In the genomic region with DNA sequence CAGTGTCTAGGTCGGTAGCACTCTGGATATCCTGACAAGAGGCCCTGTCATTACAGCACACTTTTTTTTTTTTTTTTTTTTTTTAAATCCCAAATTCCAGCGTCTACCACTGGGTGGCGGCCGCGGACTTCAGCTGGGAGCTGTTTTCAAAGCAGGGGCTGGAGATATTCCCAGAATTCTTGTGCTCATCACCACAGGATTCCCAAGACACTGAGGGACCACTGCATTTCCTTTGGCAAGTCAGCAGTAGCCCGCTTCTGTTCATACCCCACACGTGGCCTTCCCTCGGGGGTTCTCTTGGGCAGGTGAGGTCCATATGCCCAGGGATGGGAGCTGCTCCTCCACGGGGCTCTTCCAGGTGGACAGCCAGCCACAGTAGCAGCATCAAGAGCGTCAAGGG, we compare ENCODE assay signal across 1 mouse cellular context.
TF ChIP-seq lines count a peak whose summit lies in the region.

No protein-coding gene starts in this region.

TF ChIP-seq in CH12.LX, 34 proteins besides CTCF, POLR2A, EP300 and RAD21:
- TF ChIP-seq UBTF (IDR thresholded peaks at IDR 0.05; ENCODE audit: low read depth, low read length): no peak
- TF ChIP-seq ZNF384 (IDR thresholded peaks at IDR 0.05; ENCODE audit: low read depth, low read length): peak; percentile 99
- peak; percentile 72 for TF ChIP-seq SMC3 (IDR thresholded peaks at IDR 0.05; ENCODE audit: low read depth, low read length)
